Mouse (Mus musculus) forelimb bud, embryonic 11.5 days (tissue): ENCODE measurements around the gene Pax9.

ENCODE experiments used
- DNase-seq: peaks from one replicate; pipeline ENCODE4 v3.0.0-alpha.2; 2012; ENCODE audit warnings: low read depth, low spot score

The Pax9 gene

GRCm38 (mm10) chr12:56691427-56692079 is at the start of gene Pax9:
TSS of gene Pax9 (plus strand) at chr12:56691767.
- no peak for DNase-seq

DNA sequence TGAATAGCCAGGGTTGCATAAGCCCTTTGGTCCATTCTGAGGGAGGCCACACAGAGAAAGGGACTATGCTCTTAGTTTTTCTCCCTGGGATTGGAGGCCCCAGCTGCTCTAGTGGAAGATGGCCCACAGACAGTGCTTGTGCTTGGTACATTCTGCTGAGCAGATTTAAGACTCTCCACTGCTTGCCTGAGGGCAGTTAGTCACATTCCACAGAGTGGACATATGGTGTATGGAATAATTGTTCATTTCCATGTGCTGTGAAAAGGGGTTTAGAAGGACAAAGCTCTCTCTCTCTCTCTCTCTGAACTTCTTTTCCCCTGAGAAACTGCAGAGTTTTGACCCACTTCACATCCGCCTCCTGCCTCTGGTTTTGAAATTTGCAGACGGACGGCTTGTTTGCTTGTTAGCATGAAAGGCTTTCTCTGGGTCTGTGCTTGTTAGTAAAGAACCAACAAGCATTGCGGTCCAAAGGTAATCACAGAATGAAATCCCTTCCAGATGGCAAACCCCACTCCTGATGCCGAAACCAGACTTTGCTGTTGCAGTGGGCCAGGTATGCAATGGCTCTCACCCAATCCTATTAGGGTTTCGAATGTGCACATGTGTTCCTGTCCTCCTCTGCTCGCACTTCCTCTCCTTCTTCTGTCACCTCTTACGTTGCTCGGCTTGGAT is 22.0 kb upstream of the Pax9 start:
- DNase-seq, result peak; percentile 76

- no peak for DNase-seq
Measured at GRCm38 (mm10) chr12:56670795-56671194, 20.8 kb upstream of the Pax9 start.

DNA sequence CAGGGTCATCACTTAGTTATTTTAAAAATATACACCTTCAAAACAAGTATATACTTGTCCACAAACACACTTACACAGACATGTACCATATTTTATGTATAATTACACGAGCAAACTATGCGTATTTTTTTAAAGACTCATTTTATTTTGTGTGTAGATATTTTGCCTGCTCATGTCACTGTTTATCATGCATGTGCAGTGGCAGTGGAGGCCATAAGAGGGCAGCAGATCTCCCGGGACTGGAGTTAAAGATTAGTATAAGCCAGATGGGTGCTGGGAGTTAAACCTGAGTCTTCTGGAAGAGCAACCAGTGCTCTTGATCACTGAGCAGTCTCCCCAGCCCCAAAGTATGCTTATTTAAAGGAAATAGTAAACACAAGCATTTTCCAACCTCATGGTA is 16.8 kb upstream of the Pax9 start:
- DNase-seq, result no peak

- no peak for DNase-seq
Measured at GRCm38 (mm10) chr12:56677620-56678019, 13.9 kb upstream of the Pax9 start.

GRCm38 (mm10) chr12:56681096-56681811 is 10.3 kb upstream of the Pax9 start:
- no peak for DNase-seq

DNA sequence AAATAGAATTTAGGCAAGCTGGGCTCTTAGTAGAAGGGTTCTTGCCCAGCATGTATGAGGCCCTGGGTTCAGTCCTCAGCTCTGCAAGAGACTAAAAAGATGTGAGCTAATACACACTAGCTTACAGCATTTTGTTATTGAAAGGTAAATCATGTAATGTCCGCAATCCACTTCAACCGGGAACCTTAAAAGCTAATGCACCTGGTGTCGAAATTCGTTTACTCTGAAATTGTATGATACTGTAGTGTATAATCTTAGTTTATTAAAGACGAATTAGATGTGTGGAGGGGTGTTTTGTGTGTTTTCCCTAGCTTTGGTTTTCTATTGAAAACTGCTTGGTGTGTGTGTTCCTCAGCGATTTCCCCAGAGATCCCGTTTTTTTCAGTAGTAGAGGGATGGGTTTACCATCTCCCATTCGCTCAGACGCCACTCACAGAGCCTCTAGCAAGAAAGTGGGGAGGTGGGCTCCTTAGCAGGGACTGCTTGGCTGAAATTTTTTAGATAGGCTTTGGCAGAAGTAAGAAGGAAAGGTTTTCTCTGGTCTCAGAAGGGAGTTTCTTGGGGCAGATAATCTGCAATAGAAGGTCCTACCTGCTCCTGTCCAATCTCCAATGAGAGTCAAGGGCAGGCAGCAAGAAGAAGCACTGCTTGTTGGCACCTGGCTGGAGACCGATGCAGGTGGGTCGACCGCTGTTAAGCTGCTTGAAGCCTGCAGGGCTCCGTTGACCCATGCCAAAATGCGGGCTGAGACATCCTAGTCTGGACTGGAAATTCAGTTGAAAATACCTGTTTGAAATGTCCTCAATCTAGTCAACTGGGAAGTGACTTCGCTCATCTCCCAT is 3.7 kb upstream of the Pax9 start:
- DNase-seq, result no peak

- DNase-seq, result no peak
Measured at GRCm38 (mm10) chr12:56688482-56688840, 3.1 kb upstream of the Pax9 start.

GRCm38 (mm10) chr12:56688920-56689319 is 2.6 kb upstream of the Pax9 start:
- DNase-seq, result no peak

DNA sequence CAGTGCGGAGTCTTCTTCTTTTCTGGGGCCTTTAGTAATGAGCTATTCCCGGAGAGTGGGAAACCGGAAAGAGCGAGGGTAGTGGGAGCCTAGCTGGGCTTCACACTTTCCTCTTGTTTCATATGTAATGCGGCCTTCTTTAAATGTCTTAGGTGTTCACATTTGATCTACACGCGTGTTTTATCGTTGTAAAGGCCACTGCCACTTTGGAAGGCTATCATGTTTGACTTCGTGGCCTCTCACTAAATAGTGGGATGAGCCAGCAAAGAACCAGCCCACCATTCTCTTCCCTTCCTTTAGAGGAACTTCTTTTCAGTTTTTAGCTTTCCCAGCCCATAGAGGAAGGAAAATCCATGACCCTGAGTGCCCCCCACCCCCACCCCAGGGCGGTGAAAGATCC is 2.2 kb upstream of the Pax9 start:
- no peak for DNase-seq

DNA sequence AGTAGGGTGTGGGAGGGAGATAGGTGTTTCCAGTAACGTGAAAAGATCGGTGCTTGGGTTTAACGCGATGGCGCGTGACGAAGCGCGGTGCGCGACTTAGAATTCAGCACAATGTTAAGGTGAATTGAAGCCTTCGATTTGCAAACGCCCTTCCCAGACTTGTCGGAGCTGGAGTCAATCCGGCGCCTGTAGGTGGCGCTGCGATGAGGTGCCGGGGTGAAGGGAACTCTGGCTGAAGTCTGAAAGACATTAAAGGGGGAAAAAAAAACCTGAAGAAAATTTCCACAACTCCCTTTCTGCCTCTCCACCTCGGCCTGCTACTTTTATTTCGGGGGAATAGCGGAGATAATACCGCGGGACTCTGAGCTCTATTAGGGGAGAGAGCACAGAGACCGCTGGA is 1.8 kb upstream of the Pax9 start:
- peak; percentile 85 for DNase-seq

DNA sequence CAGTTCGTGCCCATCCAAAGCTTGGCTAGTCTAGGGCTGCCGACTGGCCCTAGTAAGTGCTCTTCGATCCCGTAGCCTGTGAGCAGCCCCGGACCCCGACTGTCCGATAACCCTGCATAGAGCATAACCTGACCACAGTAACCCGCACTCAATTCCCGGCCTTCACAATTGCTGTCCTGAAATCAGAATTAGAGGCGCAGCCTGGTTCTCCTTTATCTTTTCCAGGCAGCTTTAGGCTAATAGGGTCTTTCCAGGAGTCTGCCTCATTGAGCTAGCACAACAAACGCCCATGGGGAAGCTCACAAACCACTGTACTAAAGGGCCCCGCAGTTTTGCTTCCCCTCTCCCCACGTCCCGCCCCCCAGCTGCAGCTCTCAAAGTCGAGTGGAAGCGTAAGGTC is 1.2 kb upstream of the Pax9 start:
- no peak for DNase-seq

- DNase-seq, result no peak
Measured at GRCm38 (mm10) chr12:56691001-56691400, 566 bp upstream of the Pax9 start.

- no peak for DNase-seq
Measured at GRCm38 (mm10) chr12:56692536-56692935, 969 bp downstream of the Pax9 start.

DNA sequence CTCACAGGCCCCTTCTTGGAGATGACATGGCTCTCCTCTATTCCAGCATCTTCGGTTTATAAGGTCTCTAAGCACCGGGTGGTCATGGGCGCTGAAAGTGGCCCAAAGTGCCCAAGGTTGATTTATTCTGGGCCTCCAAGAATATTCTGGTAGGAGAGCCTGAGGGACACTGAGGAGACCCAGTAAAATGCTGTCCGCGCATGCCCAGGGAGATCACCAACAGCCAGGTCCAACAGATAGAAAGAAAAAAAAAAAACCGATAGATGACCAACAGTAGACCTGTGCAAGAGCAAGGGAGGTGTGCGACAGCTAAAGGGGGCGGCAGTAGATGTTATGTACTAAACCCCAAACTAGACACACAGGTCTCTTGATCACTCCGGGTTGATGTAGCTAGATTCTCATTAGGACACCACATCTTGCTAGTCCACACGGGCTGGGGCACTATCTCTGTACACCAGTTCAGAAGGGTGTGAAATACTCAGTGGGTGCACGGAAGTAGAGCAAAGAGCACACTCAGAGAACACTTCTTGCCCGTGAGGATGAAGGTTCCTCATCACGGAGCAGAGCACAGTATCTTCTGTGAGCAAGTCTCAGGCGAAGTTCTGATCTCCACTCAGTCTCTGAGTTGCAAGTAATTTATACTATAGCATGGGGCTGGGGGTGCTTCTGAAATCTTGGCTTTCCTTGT is 2.0 kb downstream of the Pax9 start:
- no peak for DNase-seq

- DNase-seq, result no peak
Measured at GRCm38 (mm10) chr12:56694361-56694760, 2.8 kb downstream of the Pax9 start.

DNA sequence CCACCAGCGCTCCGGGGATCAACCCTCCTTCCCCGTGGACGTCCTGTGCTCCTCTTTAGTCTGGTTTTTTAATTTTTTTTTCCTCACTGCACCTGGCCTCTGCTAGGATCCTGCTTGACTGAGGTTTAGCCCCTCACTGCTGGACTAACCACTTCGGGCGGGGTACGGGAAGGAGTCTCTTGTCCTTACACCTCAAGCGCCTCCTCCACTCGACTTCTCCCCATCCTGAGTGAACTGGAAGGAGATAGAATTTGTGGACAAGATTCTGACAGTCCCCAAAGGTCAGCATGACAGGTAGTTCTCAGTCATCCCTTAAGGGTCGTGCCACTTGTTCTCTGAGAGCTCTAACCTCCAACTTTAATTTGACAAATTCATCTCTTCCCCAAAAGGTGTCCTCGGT is 3.4 kb downstream of the Pax9 start:
- no peak for DNase-seq

GRCm38 (mm10) chr12:56695358-56696173 is 4.0 kb downstream of the Pax9 start:
- peak; percentile 88 for DNase-seq

DNA sequence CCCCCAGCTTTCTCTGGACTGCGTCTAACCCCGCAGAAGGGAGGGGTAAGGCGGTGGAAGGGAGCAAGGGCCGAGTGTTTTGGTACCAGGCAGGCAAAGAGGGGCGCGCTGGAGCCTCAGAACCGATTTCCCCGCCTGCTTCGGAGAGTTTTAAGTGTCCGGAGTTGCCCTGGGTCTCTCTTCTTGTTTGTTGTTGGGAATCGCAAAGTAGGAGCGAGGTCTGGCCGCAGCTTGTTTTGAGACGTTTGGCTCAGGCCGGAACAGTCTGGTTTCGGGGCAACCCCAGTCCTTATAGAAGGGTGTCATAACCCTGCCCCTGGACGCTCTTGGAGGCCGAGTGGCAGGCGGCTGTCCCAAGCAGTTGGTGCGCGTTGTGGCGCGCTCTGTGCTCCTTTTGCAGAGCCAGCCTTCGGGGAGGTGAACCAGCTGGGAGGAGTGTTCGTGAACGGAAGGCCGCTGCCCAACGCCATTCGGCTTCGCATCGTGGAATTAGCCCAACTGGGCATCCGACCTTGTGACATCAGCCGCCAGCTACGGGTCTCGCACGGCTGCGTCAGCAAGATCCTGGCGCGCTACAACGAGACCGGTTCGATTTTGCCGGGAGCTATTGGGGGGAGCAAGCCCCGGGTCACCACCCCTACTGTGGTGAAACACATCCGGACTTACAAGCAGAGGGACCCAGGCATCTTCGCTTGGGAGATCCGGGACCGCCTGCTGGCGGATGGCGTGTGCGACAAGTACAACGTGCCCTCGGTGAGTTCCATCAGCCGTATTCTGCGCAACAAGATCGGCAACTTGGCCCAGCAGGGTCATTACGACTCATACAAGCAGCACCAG is 4.8 kb downstream of the Pax9 start:
- DNase-seq, result no peak
